Mouse (Mus musculus) brain, adult 2 months (tissue): ENCODE measurements around the gene Nenf.

Source experiments
- DNase-seq: peaks from one replicate; pipeline ENCODE4 v3.0.0; 2011; ENCODE audit warnings: low read depth, low spot score

The Nenf gene

DNA sequence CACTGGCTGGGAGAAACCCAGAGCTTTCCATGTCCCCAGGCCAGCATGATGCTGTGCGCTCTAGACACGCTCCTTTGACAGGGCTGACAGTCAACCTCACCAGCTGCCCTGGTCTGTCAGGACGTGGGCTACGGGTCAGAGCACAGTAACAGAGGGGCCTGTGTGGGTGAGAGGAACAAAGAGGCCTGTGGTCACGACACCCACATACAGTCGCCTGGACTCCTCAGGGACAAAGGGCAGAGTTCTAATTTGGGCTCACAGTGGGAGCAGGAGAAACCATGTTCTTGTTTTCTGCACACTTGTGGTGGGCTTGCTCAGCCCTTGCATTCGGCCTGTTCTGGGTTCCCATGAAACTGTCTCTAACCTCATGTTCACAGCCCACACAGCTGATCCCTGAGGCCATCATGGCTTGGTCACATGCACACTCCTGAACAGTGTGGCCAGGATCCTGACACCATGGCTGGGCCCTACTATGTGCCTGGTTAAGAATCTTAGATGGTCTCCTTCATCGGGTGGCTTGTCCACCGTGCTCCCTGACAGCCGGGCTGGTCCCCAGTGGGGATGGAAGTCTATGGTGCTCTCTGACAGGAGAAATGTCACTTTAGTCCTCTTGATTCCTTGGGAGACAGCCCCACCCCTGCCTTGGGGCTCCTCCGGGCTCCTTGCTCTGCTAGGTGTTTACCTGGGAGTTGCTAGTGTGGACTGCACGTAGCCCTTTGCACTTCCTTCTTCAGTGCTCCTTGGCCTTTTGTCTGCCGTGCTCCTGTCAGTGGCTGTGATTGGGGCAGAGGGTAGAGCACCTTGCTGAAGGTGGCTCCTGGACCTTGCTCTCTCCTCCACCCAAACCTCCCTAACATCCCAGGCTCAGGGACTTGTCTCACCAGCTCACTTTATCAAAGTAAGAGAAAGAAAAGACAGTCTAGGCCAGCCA is 34.6 kb downstream of the Nenf start:
- no peak for DNase-seq

DNA sequence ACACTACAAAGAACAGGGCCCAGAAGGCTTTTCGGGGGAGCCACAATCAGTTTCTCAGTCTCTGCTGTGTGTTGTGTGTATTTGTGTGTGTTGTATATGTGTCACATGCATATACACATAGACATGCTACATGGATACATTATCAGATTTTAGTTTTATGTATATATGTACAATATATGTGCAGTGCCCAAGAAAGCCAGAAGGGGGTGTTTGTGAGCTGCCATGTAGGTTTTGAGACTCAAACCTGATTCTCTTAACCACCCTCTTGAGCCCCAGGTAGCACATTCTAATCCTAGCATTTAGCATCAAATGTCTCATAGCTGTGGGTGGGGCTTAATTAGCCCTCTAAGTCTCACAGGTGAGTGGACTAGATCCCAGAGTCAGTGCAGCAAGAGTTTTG is 35.7 kb downstream of the Nenf start:
- no peak for DNase-seq

DNA sequence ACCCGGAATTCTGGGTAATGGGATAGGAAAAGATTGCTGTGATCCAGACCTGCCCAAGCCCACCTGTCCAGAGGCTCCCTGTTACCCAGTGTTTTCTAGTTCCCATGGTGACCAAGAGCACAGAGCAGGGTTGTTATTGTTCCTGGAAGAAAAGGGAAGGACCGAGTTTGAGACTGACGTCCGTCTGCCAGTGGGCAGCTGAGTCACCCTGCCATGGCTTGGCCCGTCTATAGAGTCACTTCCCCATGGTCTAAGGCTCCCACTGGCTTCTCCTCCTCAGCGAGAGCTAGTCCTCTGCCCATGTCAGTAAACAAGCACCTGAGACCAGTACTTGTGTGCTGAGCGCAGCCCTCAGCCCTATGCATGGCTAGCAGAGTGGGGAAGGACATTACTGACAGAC is 36.8 kb downstream of the Nenf start:
- peak; percentile 25 for DNase-seq

DNA sequence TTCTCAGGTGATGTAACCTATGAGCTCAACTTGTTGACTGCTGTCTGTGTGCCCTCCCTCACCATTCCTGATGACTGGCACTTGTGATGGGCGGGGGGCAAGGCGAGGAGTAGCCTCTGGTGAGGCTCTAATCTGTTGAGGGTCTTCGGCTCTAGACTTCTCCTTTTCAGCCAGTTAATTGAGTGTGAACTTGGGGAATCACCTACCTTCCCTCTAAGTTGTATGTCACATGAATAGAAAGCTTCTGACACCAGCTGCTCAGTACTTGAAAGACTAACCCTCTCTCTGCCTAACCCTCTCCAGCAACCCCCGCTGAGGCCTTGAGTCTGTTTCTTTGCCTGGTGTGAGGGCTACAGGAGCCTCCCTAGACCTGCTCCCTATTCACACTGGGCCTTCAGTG is 39.7 kb downstream of the Nenf start:
- DNase-seq, result no peak

DNA sequence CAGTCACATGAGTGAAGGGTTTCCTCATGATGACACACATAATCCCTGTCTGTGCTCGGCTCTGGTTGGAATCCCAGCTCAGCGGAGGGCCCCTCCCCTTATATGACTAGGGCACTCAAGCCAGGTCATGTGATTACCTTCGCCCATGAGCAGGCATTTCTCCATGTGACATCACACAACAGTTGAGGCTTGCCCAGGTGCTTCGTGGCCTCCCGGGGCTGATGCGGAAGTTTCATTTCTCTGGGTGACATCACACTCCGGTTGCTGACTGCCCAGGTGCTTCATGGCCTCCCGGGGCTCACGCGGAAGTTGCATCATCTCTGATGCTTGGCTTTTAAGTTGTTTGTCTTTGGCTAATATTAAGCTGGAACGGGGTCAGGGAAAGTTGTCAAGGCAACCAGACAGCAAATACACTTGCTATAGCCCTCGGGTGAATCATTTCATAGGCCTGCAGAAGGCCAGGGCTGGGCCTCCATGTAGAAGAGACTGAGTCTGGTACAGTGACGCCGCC is 40.4 kb downstream of the Nenf start:
- DNase-seq, result peak; percentile 18

DNA sequence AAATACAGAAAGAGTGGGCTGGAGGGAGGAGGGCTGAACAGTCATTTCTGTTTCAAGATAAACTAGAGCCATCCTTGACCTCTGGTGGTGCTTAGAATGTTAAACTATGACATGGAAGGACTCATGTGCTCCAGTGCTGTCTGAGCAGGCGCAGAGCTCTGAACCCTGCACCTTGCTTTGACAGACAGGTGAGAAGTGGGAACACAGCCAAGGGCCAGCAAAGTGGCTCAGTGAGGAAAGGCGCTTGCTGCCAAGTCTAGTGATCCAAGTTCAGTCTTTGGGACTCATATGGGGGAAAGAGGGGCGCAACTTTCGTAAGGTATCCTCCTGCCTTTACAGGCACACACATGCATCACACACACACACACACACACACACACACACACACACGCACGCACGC is 41.8 kb downstream of the Nenf start:
- DNase-seq, result no peak

DNA sequence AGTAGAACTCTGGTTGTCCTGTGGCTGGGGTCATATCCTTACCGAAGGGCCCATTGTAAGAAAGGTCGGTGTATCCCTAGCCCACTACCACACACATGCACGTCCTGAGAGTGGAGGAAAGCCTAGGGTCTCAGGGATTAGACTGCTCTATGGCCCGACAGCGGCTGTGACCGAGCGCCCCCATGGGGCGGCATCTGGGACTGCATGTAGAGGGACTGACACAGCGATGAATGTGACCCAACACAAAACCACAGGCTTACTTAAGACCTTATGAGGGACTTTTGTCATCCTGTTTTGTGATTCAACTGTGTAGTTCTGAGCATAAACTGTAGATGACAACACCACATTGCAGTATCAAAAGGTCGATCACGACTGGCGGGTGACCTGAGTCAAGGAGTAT is 42.5 kb downstream of the Nenf start:
- peak; percentile 54 for DNase-seq

DNA sequence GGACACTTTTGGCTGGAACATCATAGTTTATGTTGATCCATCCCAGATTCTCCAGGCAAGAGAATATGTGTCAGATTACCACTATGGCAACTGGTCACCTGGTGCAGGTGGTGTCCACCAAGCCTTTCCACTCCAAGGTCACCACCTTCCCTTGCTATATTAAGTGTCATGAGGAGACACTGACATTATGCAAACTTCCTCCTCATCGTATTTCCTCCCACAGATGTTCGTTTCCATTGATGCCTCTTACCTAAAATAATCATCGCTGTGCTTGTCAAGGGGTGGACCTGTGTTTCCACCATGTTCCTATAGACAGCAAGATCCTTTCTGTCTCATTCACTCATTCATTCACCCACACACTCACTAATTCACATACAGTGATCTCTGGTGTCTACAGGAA is 45.3 kb downstream of the Nenf start:
- DNase-seq, result no peak

DNA sequence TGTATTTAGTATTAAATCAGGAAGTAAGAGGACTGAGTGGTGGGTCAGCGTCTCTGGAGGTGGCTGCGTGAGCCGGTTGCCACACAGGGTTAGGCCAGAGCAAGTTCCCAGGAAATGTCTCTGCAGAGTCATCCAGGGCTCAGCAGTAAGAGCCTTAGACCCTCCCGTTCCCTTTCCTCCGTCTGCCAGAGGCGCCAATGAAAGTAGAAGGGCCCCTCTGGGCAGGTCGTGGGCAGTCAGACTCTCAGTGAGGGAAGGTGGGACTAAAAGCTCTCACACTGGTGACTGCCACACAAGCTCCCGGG is 48.4 kb downstream of the Nenf start:
- peak; percentile 59 for DNase-seq

DNA sequence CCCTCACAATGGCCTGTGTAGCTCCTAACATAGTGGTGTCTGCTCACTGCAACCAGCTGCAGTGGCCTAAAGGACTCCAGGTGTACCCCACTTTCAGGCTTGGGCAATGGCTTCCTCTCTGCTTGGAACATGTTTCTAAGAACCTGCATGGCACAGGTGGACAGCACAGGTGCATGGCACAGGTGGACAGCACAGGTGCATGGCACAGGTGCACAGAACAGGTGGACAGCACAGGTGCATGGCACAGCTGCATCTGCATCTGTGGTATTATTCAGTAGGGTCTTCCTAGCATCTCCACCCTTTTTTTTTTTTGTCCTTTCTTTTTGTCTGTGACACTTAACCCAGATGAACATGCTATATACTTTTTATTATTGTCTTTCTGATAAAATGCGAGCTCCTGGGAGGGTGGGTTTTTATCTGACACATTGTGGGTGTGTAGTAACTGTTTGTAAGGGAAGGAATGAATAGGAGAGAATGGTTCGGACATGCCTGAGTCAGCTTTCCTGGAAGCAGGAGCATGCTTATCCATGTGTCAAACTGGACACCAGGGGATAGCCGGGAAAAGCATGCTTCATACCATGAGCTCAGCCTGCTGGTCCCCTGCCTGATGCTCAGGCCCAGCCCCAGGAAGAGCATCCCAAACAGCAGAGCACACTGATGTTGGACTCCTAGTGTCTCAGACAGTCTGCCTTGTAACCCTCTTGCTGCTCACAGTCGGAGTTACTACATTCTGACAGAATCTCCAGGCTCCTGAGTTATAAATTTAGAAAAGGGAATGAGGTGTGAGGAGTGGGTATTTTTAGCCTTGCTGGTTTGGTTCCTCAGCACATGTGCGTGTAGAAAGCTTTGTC is 49.0 kb downstream of the Nenf start:
- no peak for DNase-seq

DNA sequence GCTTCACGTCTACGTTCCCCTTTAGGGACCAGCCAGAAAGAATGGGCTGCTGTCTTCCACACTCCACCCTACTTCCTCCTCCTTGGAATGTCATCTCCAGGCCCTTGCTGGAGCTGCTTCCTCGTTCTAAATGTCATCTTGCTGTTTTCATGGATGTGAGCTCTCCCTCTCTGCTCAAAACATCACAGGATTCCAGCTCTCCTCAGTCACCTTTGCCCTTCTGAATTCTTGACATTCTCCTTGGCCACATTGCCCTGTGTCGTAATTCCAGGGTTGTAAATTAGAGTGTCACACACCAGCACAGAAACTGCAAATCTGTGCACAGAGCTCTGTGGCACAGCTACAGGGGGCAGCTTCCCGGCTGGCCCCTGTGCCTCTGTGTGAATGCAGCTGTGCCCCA is 50.1 kb downstream of the Nenf start:
- no peak for DNase-seq

DNA sequence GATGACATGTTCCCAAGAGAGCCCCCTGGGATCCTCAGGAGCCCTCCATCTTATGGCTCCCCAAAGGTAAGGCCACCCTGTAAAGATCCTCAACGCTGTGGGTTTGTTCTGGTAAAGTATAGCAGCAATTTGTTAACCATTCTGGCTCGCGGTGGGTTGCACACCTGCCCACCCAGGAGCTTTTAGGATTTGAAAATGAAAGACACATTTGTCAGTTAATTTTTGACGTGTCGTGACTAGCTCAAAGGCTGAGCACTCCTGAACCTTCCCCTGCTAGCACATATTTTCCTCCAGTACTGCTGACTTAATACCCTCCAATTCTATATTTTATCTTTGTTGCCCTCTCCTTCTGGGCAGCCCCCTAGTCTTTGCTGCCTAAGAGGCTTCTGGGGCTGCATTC is 50.8 kb downstream of the Nenf start:
- DNase-seq, result no peak

DNA sequence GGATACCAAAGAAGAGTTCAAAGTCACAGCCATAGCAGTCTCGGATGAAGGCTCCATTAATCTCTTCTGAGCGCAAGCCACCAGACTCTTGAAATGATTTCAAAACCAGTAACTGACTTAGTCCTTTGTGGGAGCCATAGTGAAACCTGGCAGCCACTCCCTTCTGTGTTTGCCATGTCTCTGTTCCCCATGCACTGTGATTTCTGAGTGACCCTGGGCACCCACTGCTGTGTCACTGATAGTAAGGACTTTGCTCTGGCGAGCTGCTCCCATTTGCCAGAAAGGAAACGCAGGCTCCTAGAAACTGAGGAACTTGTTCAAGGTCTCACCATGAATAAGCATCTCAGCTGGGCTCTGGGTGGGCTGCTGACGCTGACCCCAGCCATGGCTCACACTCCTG is 54.5 kb downstream of the Nenf start:
- no peak for DNase-seq

DNA sequence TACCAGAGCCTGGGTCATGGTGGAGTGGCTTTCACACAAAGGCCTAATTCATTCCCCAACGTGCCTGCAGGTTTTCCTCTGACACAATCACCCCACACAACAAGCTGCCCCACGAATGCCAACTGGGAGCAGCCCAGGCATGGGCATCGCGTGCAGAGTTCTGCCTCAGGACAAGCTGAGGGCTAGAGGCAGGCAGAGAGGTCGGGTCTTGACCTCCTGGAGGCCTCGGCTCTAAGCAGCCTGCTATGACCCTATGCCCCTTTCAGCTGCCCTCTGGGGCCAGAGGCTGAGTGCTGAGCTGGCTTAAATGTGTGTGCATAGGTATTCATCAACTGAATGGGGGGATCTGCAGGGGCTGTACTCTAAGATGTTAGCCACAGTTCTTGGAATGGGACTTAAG is 56.1 kb downstream of the Nenf start:
- DNase-seq, result peak; percentile 41

DNA sequence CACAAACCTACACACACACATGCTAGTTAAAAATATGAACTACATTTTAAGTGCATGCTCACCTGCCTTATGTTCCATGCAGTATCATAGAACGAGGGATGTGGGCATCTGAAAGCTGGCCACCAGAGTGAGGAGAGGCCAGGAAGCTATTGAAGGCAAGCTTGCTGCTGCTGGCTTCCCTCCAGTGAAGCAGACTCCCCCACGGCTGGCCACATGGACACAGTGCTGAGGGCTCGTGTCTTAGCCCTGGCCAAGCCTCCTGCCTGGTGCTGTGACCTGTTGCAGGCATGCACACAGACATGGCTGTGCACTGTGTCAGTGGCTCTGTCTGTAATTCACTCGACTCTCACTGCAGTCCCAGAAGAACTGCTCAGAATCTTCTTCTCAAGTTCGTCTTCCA is 58.3 kb downstream of the Nenf start:
- DNase-seq, result peak; percentile 23

DNA sequence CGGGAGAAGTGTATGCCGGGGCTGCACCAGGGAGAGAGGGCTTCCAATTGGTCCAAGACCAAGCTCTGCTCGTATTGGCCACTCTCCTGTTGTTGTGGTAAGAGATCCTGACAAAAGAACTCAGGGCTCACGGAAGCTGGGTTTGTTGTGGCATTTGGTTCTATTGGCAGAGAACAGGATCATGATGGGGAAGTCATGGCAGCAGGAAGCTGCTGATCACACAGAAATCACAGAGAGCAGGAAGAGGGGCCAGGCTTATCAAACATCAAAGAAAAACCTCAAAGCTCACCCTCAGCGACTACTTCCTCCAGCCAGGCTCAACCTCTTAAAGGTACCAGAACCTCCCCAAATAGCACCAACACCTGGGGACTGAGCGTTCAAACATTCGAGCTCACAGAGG is 58.9 kb downstream of the Nenf start:
- DNase-seq, result peak; percentile 16

DNA sequence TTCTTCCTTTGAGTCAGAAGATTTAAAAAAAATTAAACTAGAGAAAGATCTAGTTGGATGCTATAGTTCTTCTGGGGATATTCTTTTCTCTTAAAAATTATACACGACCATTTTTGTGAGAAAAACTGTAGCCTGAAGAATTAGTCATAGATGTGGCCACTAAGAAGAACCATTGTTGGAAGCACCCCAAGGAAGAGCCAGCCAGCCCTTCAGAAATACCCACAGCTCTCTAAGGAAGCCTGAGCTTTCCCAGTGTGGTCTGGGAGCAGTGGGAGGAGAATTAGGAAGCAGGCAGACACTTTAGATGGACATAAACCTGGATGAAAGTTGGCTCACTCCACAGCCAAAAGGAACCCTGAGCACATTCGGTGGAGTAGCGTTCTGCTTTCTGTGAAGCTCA is 59.5 kb downstream of the Nenf start:
- DNase-seq, result no peak

DNA sequence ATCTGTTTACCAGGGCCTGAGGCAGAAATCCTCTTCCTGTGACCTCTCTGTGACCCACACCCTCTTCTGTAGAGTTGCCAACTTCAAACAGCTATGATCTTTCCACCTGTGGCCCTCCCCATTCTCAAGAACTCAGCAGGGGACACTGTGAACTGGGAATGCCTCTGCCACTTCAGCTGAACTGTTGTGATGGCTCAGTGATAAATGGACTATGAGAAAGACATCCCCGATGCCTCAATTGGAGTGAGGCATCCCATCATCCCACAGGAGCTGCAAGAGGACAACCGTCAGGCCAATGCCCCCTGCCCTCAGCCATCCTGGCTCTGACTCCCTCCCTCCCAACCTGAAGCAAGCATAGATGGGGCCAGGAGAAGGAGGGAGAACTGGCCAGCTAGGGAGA is 60.0 kb downstream of the Nenf start:
- no peak for DNase-seq

DNA sequence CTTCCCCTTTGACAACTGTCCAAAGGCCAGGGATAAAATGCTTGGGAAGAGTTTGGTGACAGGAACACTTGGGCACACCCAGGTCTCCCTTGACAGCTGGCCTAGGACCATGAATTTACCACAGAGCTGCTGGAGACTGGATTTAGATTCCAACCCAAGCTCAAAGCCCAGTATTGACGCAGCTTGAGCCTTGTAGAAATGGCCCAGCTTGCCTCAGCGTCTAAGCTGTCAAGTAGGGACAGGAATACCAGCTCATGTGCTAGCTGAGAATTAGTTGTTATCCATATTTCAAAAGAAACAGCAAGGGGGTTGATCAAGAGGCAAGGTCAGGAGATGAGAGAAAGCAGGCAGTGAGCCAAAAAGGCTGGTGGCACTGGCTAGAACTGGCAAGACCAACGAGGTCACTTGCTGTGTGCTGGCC is 60.6 kb downstream of the Nenf start:
- DNase-seq, result no peak
